Mouse (Mus musculus) C2C12 (cell line): ENCODE results near the gene Car12. TPM values are rescaled to one million over a fixed set of nuclear protein-coding genes. Genes with fewer than 3 reads are reported as not detected.

Experiments used
- H3K27me3 ChIP-seq: one replicate; pipeline ENCODE4 v1.6.1; 2011; ENCODE audit not compliant: control insufficient read depth, insufficient read depth, insufficient read length
- H3K36me3 ChIP-seq: one replicate; pipeline ENCODE4 v1.6.1; 2011; ENCODE audit not compliant: control insufficient read depth, insufficient read depth
- H3K4me3 ChIP-seq: one replicate; pipeline ENCODE4 v1.5.1; 2011; ENCODE audit warnings: mild to moderate bottlenecking, control low read depth; ENCODE audit not compliant: poor library complexity, insufficient read depth, severe bottlenecking
- H3K79me2 ChIP-seq: one replicate; pipeline ENCODE4 v1.6.1; 2011; ENCODE audit not compliant: control insufficient read depth, insufficient read depth
- H3K79me3 ChIP-seq: one replicate; pipeline ENCODE4 v1.6.1; 2011; ENCODE audit warnings: low read depth, control low read depth
- H3ac ChIP-seq: one replicate; pipeline ENCODE3; 2011; ENCODE audit warnings: low read depth; ENCODE audit not compliant: control insufficient read depth, insufficient read length
- CEBPB ChIP-seq: IDR thresholded peaks from one replicate; pipeline ENCODE4 v1.6.1; 2011; ENCODE audit warnings: low read depth, mild to moderate bottlenecking, control low read depth, moderate library complexity
- CTCF ChIP-seq: IDR thresholded peaks from one replicate; pipeline ENCODE4 v1.5.1; 2011; ENCODE audit not compliant: control insufficient read depth, insufficient read depth, insufficient read length
- FOSL1 ChIP-seq: IDR thresholded peaks from one replicate; pipeline ENCODE4 v1.8.0; 2011; ENCODE audit warnings: mild to moderate bottlenecking, low read length; ENCODE audit not compliant: poor library complexity, insufficient read depth, severe bottlenecking
- MAX ChIP-seq: IDR thresholded peaks from one replicate; pipeline ENCODE4 v1.6.1; 2011; ENCODE audit warnings: mild to moderate bottlenecking, control low read depth
- MYOD1 ChIP-seq: IDR thresholded peaks from one replicate; pipeline ENCODE4 v1.6.1; 2011; ENCODE audit warnings: low read depth; ENCODE audit not compliant: control insufficient read depth, insufficient read length
- MYOG ChIP-seq: IDR thresholded peaks from one replicate; pipeline ENCODE4 v1.6.1; 2011; ENCODE audit not compliant: control insufficient read depth, insufficient read length; ENCODE audit errors: extremely low read depth
- USF1 ChIP-seq: IDR thresholded peaks from one replicate; pipeline ENCODE4 v1.6.1; 2011; ENCODE audit warnings: low read depth, mild to moderate bottlenecking, control low read depth, moderate library complexity
- polyA plus RNA-seq: library from polyadenylated mRNA; unstranded; fragments of >200 nt; fragmentation: generic; extraction: Trizol; gene quantifications from one replicate; pipeline ENCODE4 v1.2.1, GENCODE M21; 2012; ENCODE audit warnings: missing spikeins

Car12 gene
- polyA plus RNA-seq, 1 experiment, result 0.06 TPM

- Histone ChIP-seq H3K79me2 (no peaks in the 10 kb centered on the region), H3K79me3 (no peaks in the 10 kb centered on the region), H3K4me3 (no peak overlapping the region), H3ac (no peak overlapping the region), H3K36me3 (no peaks in the 10 kb centered on the region), H3K27me3 (no peaks in the 10 kb centered on the region)
- TF ChIP-seq CTCF, result no peak
- TF ChIP-seq MYOD1, result no peak
- no peak for TF ChIP-seq MYOG
- no peak for TF ChIP-seq CEBPB
- TF ChIP-seq FOSL1, result no peak
- no peak for TF ChIP-seq MAX
- TF ChIP-seq USF1, result no peak
Measured at GRCm38 (mm10) chr9:66669561-66670078, 43.9 kb upstream of the Car12 start.

DNA sequence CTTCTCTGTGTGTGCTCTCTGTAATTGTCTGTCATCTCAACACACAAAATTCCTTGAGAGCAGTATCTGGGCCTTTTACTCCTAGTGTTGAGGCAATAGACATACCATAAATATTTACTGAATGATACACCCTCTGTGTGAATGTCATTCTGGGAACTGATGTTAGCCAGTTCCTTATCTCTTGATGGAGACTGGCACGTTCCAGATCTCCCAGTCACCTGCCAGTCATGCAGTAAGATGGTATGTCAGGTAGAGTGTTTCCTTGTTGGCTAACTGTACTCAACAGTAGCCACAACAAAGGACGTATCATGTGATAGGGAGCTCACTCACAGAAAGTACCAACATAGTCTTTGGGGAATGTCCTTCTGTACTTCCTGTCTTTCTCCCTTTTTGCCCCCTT lies 39.7 kb upstream of the Car12 start:
- Histone ChIP-seq H3K27me3 (no peaks in the 10 kb centered on the region), H3K36me3 (no peaks in the 10 kb centered on the region), H3K79me2 (no peaks in the 10 kb centered on the region), H3K4me3 (no peak overlapping the region), H3K79me3 (no peaks in the 10 kb centered on the region), H3ac (no peak overlapping the region)
- TF ChIP-seq CEBPB, result no peak
- TF ChIP-seq CTCF, result no peak
- no peak for TF ChIP-seq MYOD1
- no peak for TF ChIP-seq USF1
- no peak for TF ChIP-seq FOSL1
- TF ChIP-seq MAX, result no peak
- TF ChIP-seq MYOG, result no peak

DNA sequence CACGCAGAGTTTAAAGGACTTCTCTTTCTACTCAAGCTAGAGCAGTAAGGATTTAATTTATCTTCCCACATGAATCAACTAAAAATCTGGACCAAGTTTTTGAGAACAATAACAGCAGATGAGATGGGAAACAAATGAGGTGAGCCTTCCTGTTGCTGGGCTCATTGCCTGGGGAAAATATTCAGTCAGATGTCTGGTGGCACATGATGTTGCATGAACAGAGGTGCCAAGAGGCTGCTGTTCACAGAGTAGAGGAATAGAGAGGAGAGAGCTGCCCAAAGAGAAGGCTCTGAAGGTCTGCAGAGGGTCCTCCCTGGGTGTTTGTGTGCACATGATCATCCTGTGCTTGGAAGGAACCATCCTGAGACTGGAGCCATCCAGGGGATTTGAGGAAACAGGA lies 37.9 kb upstream of the Car12 start:
- Histone ChIP-seq H3K27me3 (no peaks in the 10 kb centered on the region), H3K79me3 (no peaks in the 10 kb centered on the region), H3K79me2 (no peaks in the 10 kb centered on the region), H3K4me3 (no peak overlapping the region), H3ac (no peak overlapping the region), H3K36me3 (no peaks in the 10 kb centered on the region)
- TF ChIP-seq MAX (no peak), MYOD1 (no peak), FOSL1 (no peak), MYOG (no peak)

DNA sequence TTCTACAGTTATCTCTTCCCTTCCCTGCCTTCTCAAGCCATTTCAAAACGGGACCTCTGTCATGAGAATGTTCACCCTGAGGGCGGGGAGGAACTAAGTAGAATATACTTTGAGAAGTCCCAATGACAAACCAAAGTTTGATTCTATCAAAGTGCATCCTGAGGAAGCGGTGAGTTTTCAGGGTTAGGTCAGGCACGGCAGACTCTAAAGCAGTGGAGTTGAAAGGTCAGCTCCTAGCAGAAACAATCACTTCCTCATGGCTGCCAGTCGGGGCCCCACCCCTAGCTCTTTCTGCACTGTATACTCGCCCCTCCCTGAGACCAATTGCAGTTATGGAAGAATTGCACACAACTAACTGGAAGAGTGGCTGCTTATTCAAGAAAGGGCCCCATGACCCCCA lies 33.4 kb upstream of the Car12 start:
- Histone ChIP-seq H3K4me3 (no peak overlapping the region), H3ac (no peak overlapping the region), H3K79me2 (no peaks in the 10 kb centered on the region), H3K36me3 (no peaks in the 10 kb centered on the region), H3K79me3 (no peaks in the 10 kb centered on the region), H3K27me3 (no peaks in the 10 kb centered on the region)
- TF ChIP-seq MYOD1 (no peak), CTCF (no peak), MAX (no peak), FOSL1 (no peak), USF1 (no peak), MYOG (no peak), CEBPB (no peak)

GRCm38 (mm10) chr9:66682822-66683221 lies 30.7 kb upstream of the Car12 start:
- H3K79me3 ChIP-seq, result no peaks in the 10 kb centered on the region
- no peaks in the 10 kb centered on the region for H3K27me3 ChIP-seq
- no peak overlapping the region for H3K4me3 ChIP-seq
- no peak for TF ChIP-seq MYOG
- no peak for TF ChIP-seq MAX
- TF ChIP-seq MYOD1, result no peak
- TF ChIP-seq FOSL1, result no peak
- TF ChIP-seq CTCF, result no peak
- no peak for TF ChIP-seq CEBPB
- no peak for TF ChIP-seq USF1
- H3K36me3 ChIP-seq, result no peaks in the 10 kb centered on the region
- H3K79me2 ChIP-seq, result no peaks in the 10 kb centered on the region
- no peak overlapping the region for H3ac ChIP-seq

DNA sequence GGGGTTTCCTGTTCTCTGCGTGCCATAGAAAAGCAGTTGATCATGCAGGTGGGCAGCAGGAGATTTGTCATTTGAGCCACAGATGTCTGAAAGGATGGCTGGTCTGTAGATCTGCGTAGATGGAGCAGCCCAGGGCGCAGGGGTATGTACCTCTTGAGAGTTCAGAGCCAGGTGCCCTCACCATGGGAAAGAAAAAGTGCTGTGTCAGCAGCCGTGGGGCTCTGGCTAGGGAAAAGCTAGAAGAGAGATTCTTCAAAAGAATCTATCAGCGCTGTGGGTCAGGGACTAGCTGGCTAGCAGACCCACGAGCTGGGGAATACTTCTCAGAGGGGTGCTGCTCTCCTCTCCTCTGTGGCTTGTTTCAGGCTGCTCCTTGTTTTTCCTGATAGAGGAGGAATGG lies 27.8 kb upstream of the Car12 start:
- Histone ChIP-seq H3K79me2 (no peaks in the 10 kb centered on the region), H3K79me3 (no peaks in the 10 kb centered on the region), H3ac (no peak overlapping the region), H3K4me3 (no peak overlapping the region), H3K36me3 (no peaks in the 10 kb centered on the region), H3K27me3 (no peaks in the 10 kb centered on the region)
- TF ChIP-seq USF1 (no peak), MYOG (no peak), CEBPB (no peak), CTCF (no peak), MAX (no peak), MYOD1 (no peak), FOSL1 (no peak)
